Mouse (Mus musculus): Measurements from ENCODE around the gene Zc3h10.

- TF ChIP-seq CTCF (IDR thresholded peaks at IDR 0.05; ENCODE audit: extremely low read depth, insufficient read depth, low read length) (no peak), POLR2A (IDR thresholded peaks at IDR 0.05; ENCODE audit: extremely low read depth, insufficient read depth, low read length) (no peak)
Observed at GRCm38 (mm10) chr10:128511189-128511588, 36.4 kb downstream of the Zc3h10 start.

Data from cortical plate, adult 2 months (tissue).